19 mouse cellular contexts compared by ENCODE assay signal in the genomic region with DNA sequence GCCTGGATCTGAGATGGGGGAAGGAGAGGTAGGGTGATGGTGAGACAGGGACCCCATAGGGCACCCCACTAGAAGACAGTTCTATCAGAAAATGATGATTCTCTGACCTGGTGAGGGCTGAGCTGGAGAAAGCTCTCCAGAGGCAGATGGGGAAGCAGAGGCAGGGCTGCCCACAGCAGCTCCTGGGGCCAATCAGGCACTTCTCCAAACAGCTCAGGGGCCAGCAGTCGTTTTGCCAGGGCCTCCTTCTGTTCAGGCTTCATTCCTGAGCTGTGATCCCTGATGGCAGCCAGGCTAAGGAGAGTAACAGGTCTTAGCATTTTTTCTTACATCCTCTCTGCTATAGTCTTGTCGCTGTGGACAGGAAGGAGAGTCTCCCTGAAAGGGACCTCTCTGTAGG. TPM values are rescaled to one million over a fixed set of nuclear protein-coding genes. Genes with fewer than 3 reads are reported as not detected.
"Had no signal": no experiment of that assay in that cellular context is flagged by ENCODE, and none has a peak within 500 bp of the region (broad histone marks: within the 10 kb centered on the region; RNA-seq: fewer than 3 reads in every experiment).

No protein-coding gene starts in this region.

- H3K4me1 ChIP-seq: neural tube, embryonic 13.5 days; neural tube, embryonic 15.5 days; stomach, embryonic 15.5 days had no signal

- H3K27me3 ChIP-seq: neural tube, embryonic 13.5 days; neural tube, embryonic 15.5 days; stomach, embryonic 15.5 days had no signal

- H3K4me2 ChIP-seq: neural tube, embryonic 13.5 days; neural tube, embryonic 15.5 days; stomach, embryonic 15.5 days had no signal

- H3K4me3 ChIP-seq: neural tube, embryonic 13.5 days; neural tube, embryonic 15.5 days; stomach, embryonic 15.5 days had no signal

- DNase-seq: retina, postnatal 1 day; right cerebral cortex, adult 18-20 months; right cerebral cortex, postnatal 14 days; right cerebral cortex, postnatal 25 days; right cerebral cortex, postnatal 4 days; spleen, adult 18-20 months; thymus, adult 18-20 months; thymus, adult 2 months; thymus, postnatal 14 days; thymus, postnatal 25 days; thymus, postnatal 36 days; thymus, postnatal 4 days had no signal

- H3K36me3 ChIP-seq: neural tube, embryonic 13.5 days; neural tube, embryonic 15.5 days; stomach, embryonic 15.5 days had no signal

- H3K9me3 ChIP-seq: neural tube, embryonic 13.5 days; neural tube, embryonic 15.5 days; stomach, embryonic 15.5 days had no signal

- H3K9ac ChIP-seq: neural tube, embryonic 13.5 days; neural tube, embryonic 15.5 days; stomach, embryonic 15.5 days had no signal

- H3K27ac ChIP-seq: neural tube, embryonic 13.5 days; neural tube, embryonic 15.5 days; stomach, embryonic 15.5 days; stomach, postnatal 0 days had no signal

RNA-seq across cellular contexts. Expression of a gene that starts 12.2 kb away (rescaled TPM):
- polyA plus RNA-seq: neural tube, embryonic 13.5 days; neural tube, embryonic 14.5 days; neural tube, embryonic 15.5 days; stomach, embryonic 14.5 days; stomach, embryonic 15.5 days; stomach, embryonic 16.5 days had no signal
